Mouse (Mus musculus) ovary, adult 18-20 months (tissue): Measurements from ENCODE around the gene Adsl.
"Not testable (repeated sequence)": the region's sequence is repeated elsewhere in the genome, so short reads cannot be mapped to it uniquely, and the experiment has no call there.

Experiments used
- DNase-seq: peaks from one replicate; pipeline ENCODE4 v3.0.0; 2022; ENCODE audit warnings: low spot score, mixed read lengths

Gene Adsl

GRCm38 (mm10) chr15:80948145-80949135 is at the start of gene Adsl:
Gene Adsl (plus strand): TSS chr15:80948490.
- DNase-seq, result peak; percentile 77

GRCm38 (mm10) chr15:80899806-80900205 is 48.5 kb upstream of the Adsl start:
- no peak for DNase-seq

GRCm38 (mm10) chr15:80901806-80902513 is 46.3 kb upstream of the Adsl start:
- no peak for DNase-seq

- not testable (repeated sequence) for DNase-seq
Observed at GRCm38 (mm10) chr15:80904776-80905175, 43.5 kb upstream of the Adsl start.

GRCm38 (mm10) chr15:80910183-80910582 is 38.1 kb upstream of the Adsl start:
- no peak for DNase-seq

- DNase-seq, result no peak
Observed at GRCm38 (mm10) chr15:80910790-80911531, 37.3 kb upstream of the Adsl start.

- DNase-seq, result no peak
Observed at GRCm38 (mm10) chr15:80912175-80912574, 36.1 kb upstream of the Adsl start.

- no peak for DNase-seq
Observed at GRCm38 (mm10) chr15:80913803-80914202, 34.5 kb upstream of the Adsl start.

- no peak for DNase-seq
Observed at GRCm38 (mm10) chr15:80915850-80916249, 32.4 kb upstream of the Adsl start.

- DNase-seq, result no peak
Observed at GRCm38 (mm10) chr15:80916621-80917020, 31.7 kb upstream of the Adsl start.

- no peak for DNase-seq
Observed at GRCm38 (mm10) chr15:80920346-80920745, 27.9 kb upstream of the Adsl start.

GRCm38 (mm10) chr15:80921781-80922180 is 26.5 kb upstream of the Adsl start:
- no peak for DNase-seq

- no peak for DNase-seq
Observed at GRCm38 (mm10) chr15:80924211-80924610, 24.1 kb upstream of the Adsl start.

GRCm38 (mm10) chr15:80928811-80929355 is 19.4 kb upstream of the Adsl start:
- DNase-seq, result no peak

GRCm38 (mm10) chr15:80930048-80930571 is 18.2 kb upstream of the Adsl start:
- no peak for DNase-seq

GRCm38 (mm10) chr15:80930676-80931320 is 17.5 kb upstream of the Adsl start:
- not testable (repeated sequence) for DNase-seq

- DNase-seq, result no peak
Observed at GRCm38 (mm10) chr15:80931345-80931960, 16.8 kb upstream of the Adsl start.

GRCm38 (mm10) chr15:80934841-80935240 is 13.4 kb upstream of the Adsl start:
- no peak for DNase-seq

GRCm38 (mm10) chr15:80936686-80937085 is 11.6 kb upstream of the Adsl start:
- no peak for DNase-seq

- no peak for DNase-seq
Observed at GRCm38 (mm10) chr15:80938615-80939014, 9.7 kb upstream of the Adsl start.

- no peak for DNase-seq
Observed at GRCm38 (mm10) chr15:80939401-80939800, 8.9 kb upstream of the Adsl start.
